Mouse (Mus musculus): ENCODE results near the gene Hebp2. TPM values are rescaled to one million over a fixed set of nuclear protein-coding genes. Genes with fewer than 3 reads are reported as not detected.
"Not testable (repeated sequence)": the region's sequence is repeated elsewhere in the genome, so short reads cannot be mapped to it uniquely, and the experiment has no call there.

Gene Hebp2
- not detected in 2 replicates for polyA plus RNA-seq (2012)

DNA sequence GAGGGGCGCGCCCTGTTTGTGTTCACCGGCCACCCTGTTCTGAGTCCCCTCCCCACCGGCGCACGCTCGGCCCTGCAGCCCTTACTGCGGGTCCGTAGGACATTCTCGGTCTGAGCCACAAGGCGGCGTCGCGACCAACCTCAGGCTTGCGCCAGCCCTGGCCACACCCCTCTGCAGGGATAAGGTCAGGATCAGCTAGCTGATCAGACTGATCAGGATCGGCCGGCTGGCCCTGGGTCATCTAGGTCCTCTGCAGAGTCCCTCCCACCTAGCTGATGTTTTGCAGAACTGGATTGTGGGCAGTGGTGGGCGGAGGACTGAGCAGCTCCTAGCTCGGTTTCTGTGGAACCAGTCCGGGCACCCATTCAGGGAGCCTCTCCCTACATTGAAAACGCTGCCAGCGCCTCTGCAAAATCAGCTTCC lies at the start of gene Hebp2:
Gene Hebp2, minus strand, starts transcription at position 264 of the 423 bp plus-strand sequence.
- Histone ChIP-seq H3K27me3 (ENCODE audit: control insufficient read depth) (peaks cover 12% of the 10 kb centered on the region), H3K4me3 (replicated peaks) (peak within 1 kb of the TSS; percentile 46)

DNA sequence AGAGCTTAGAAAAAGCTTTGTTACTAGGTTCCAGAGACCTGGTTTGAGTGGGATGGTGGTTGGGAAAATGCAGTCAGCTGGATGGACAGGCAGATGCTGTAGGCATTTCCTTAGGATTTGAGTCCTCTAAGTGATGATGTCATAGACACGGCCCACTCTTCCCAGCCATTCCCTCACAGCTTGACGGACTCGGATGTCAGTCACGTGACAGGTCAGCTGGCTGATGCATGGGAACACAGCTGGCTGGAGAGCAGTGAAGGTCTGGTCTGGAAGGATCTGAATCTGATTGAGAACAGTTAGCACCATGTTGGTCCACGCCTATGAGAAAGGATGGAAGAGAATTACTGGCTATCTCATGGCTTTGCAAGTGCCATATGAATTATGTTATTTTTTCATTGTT lies 43.6 kb upstream of the Hebp2 start:
- peaks cover 3% of the 10 kb centered on the region; the same call in 1 of the 2 replicates for H3K9me3 ChIP-seq (ENCODE audit: control insufficient read depth, low read length)
- no peak overlapping the region for H3K4me3 ChIP-seq (replicated peaks)
- no peaks in the 10 kb centered on the region; the same call in 1 of the 2 replicates for H3K27me3 ChIP-seq (ENCODE audit: control insufficient read depth)
- no peak for TF ChIP-seq TAL1 (IDR thresholded peaks at IDR 0.05; ENCODE audit: low read length)
- no peaks in the 10 kb centered on the region for H3K4me1 ChIP-seq (ENCODE audit: control insufficient read depth)
- no peaks in the 10 kb centered on the region for H3K36me3 ChIP-seq (ENCODE audit: control insufficient read depth)

More for the DNA sequence above, at the start of gene Hebp2:
- TF ChIP-seq TAL1 (IDR thresholded peaks at IDR 0.05; ENCODE audit: low read length) (no peak), GATA1 (IDR thresholded peaks at IDR 0.05; ENCODE audit: low read length) (no peak)
- Histone ChIP-seq H3K9me3 (ENCODE audit: control insufficient read depth, low read length) (no peaks in the 10 kb centered on the region), H3K4me1 (ENCODE audit: control insufficient read depth) (peaks cover 2% of the 10 kb centered on the region; the same call in 1 of the 2 replicates), H3K36me3 (ENCODE audit: control insufficient read depth) (no peaks in the 10 kb centered on the region)

GRCm38 (mm10) chr10:18584188-18584587 lies 38.3 kb upstream of the Hebp2 start:
- H3K36me3 ChIP-seq (ENCODE audit: control insufficient read depth): no peaks in the 10 kb centered on the region
- H3K4me1 ChIP-seq (ENCODE audit: control insufficient read depth): no peaks in the 10 kb centered on the region
- H3K27me3 ChIP-seq (ENCODE audit: control insufficient read depth): no peaks in the 10 kb centered on the region
- H3K4me3 ChIP-seq (replicated peaks): no peak overlapping the region
- TF ChIP-seq TAL1 (IDR thresholded peaks at IDR 0.05; ENCODE audit: low read length) (no peak), GATA1 (IDR thresholded peaks at IDR 0.05; ENCODE audit: low read length) (no peak)
- H3K9me3 ChIP-seq (ENCODE audit: control insufficient read depth, low read length): no peaks in the 10 kb centered on the region

- TF ChIP-seq GATA1 (IDR thresholded peaks at IDR 0.05; ENCODE audit: low read length) (no peak), TAL1 (IDR thresholded peaks at IDR 0.05; ENCODE audit: low read length) (no peak)
- Histone ChIP-seq H3K36me3 (ENCODE audit: control insufficient read depth) (no peaks in the 10 kb centered on the region), H3K4me3 (replicated peaks) (no peak overlapping the region), H3K4me1 (ENCODE audit: control insufficient read depth) (no peaks in the 10 kb centered on the region), H3K27me3 (ENCODE audit: control insufficient read depth) (no peaks in the 10 kb centered on the region), H3K9me3 (ENCODE audit: control insufficient read depth, low read length) (no peaks in the 10 kb centered on the region)
These were observed 26.7 kb upstream of the Hebp2 start for GRCm38 (mm10) chr10:18572581-18572980.

GRCm38 (mm10) chr10:18562940-18563339 lies 17.1 kb upstream of the Hebp2 start:
- TF ChIP-seq GATA1 (IDR thresholded peaks at IDR 0.05; ENCODE audit: low read length) (no peak), TAL1 (IDR thresholded peaks at IDR 0.05; ENCODE audit: low read length) (no peak)
- Histone ChIP-seq H3K4me3 (replicated peaks) (no peak overlapping the region), H3K36me3 (ENCODE audit: control insufficient read depth) (no peaks in the 10 kb centered on the region), H3K27me3 (ENCODE audit: control insufficient read depth) (no peaks in the 10 kb centered on the region), H3K9me3 (ENCODE audit: control insufficient read depth, low read length) (no peaks in the 10 kb centered on the region), H3K4me1 (ENCODE audit: control insufficient read depth) (no peaks in the 10 kb centered on the region)

DNA sequence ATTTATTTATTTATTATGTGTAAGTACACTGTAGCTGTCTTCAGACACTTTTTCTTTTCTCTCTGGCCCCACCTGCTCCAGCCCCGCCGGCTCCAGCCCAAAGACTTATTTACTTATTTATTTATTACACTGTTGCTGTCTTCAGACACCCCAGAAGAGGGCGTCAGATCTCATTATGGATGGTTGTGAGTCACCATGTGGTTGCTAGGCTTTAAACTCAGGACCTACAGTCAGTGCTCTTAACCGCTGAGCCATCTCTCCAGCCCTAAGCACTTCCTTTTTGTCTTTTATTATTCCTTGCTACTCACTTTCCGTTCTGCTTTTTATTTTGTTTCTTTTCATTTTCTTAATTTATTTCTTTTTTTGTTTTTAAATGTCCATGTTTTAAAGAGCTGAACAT lies 15.6 kb upstream of the Hebp2 start:
- H3K4me1 ChIP-seq (ENCODE audit: control insufficient read depth): no peaks in the 10 kb centered on the region
- no peaks in the 10 kb centered on the region for H3K27me3 ChIP-seq (ENCODE audit: control insufficient read depth)
- no peaks in the 10 kb centered on the region for H3K9me3 ChIP-seq (ENCODE audit: control insufficient read depth, low read length)
- H3K36me3 ChIP-seq (ENCODE audit: control insufficient read depth): no peaks in the 10 kb centered on the region
- TF ChIP-seq GATA1 (IDR thresholded peaks at IDR 0.05; ENCODE audit: low read length): no peak
- no peak for TF ChIP-seq TAL1 (IDR thresholded peaks at IDR 0.05; ENCODE audit: low read length)
- no peak overlapping the region for H3K4me3 ChIP-seq (replicated peaks)

GRCm38 (mm10) chr10:18559076-18559475 lies 13.2 kb upstream of the Hebp2 start:
- H3K27me3 ChIP-seq (ENCODE audit: control insufficient read depth); H3K36me3 ChIP-seq (ENCODE audit: control insufficient read depth); H3K4me3 ChIP-seq (replicated peaks); H3K4me1 ChIP-seq (ENCODE audit: control insufficient read depth); H3K9me3 ChIP-seq (ENCODE audit: control insufficient read depth, low read length): not testable (repeated sequence)

- H3K36me3 ChIP-seq (ENCODE audit: control insufficient read depth): no peaks in the 10 kb centered on the region
- H3K27me3 ChIP-seq (ENCODE audit: control insufficient read depth): peaks cover 12% of the 10 kb centered on the region
- H3K9me3 ChIP-seq (ENCODE audit: control insufficient read depth, low read length): no peaks in the 10 kb centered on the region
- no peak for TF ChIP-seq TAL1 (IDR thresholded peaks at IDR 0.05; ENCODE audit: low read length)
- TF ChIP-seq GATA1 (IDR thresholded peaks at IDR 0.05; ENCODE audit: low read length): no peak
- no peak overlapping the region for H3K4me3 ChIP-seq (replicated peaks)
- peaks cover 2% of the 10 kb centered on the region; the same call in 1 of the 2 replicates for H3K4me1 ChIP-seq (ENCODE audit: control insufficient read depth)
These were observed 3.7 kb upstream of the Hebp2 start for GRCm38 (mm10) chr10:18549321-18550216.

DNA sequence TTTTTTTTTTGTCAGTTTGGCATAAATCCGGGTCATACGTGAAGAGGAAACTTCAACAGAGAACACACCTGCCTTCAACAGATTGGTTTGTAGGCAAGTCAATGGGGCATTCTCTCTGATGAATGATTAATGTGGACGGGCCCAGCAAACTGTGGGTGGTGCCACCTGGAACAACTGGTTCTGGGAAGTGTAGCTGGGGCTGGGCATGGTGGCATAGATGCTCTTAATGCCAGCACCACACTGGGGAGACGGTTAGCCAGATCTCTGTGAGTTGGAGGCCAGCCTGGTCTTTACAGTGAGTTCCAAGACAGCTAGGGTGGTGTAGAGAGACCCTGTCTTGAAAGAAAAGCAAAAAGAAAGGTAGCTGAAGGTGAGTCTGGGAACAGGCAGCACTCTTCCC lies 1.5 kb upstream of the Hebp2 start:
- peaks cover 12% of the 10 kb centered on the region for H3K27me3 ChIP-seq (ENCODE audit: control insufficient read depth)
- TF ChIP-seq TAL1 (IDR thresholded peaks at IDR 0.05; ENCODE audit: low read length) (no peak), GATA1 (IDR thresholded peaks at IDR 0.05; ENCODE audit: low read length) (no peak)
- no peaks in the 10 kb centered on the region for H3K9me3 ChIP-seq (ENCODE audit: control insufficient read depth, low read length)
- peaks cover 2% of the 10 kb centered on the region; the same call in 1 of the 2 replicates for H3K4me1 ChIP-seq (ENCODE audit: control insufficient read depth)
- H3K36me3 ChIP-seq (ENCODE audit: control insufficient read depth): no peaks in the 10 kb centered on the region
- no peak overlapping the region for H3K4me3 ChIP-seq (replicated peaks)
